Mouse (Mus musculus): ENCODE results near the gene Capn10.

Gene Capn10

GRCm38 (mm10) chr1:92934182-92934827 is at the start of gene Capn10:
Gene Capn10, plus strand, starts transcription at chr1:92934376.
- DNase-seq: peak; percentile 97

GRCm38 (mm10) chr1:92888901-92889655 is 45.1 kb upstream of the Capn10 start:
- DNase-seq: no peak

- no peak for DNase-seq
These were observed 41.4 kb upstream of the Capn10 start for GRCm38 (mm10) chr1:92892791-92893190.

GRCm38 (mm10) chr1:92893896-92894295 is 40.3 kb upstream of the Capn10 start:
- DNase-seq: no peak

- DNase-seq: peak; percentile 71
These were observed 39.1 kb upstream of the Capn10 start for GRCm38 (mm10) chr1:92895089-92895488.

GRCm38 (mm10) chr1:92902786-92903185 is 31.4 kb upstream of the Capn10 start, which contains the start of gene Ankmy1:
Gene Ankmy1, minus strand, starts transcription at chr1:92902906.
- peak; percentile 57 for DNase-seq

- no peak for DNase-seq
These were observed 30.5 kb upstream of the Capn10 start for GRCm38 (mm10) chr1:92903627-92904026.

GRCm38 (mm10) chr1:92905703-92906310 is 28.4 kb upstream of the Capn10 start:
- DNase-seq: no peak

GRCm38 (mm10) chr1:92906779-92907631 is 27.2 kb upstream of the Capn10 start, which contains the start of gene Dusp28:
Gene Dusp28, plus strand, starts transcription at chr1:92906981.
- DNase-seq: peak; percentile 97

GRCm38 (mm10) chr1:92907632-92908360 is 26.4 kb upstream of the Capn10 start:
- DNase-seq: no peak

GRCm38 (mm10) chr1:92908664-92909063 is 25.5 kb upstream of the Capn10 start:
- DNase-seq: no peak

- no peak for DNase-seq
These were observed 25.1 kb upstream of the Capn10 start for GRCm38 (mm10) chr1:92909068-92909467.

- DNase-seq: peak; percentile 78
These were observed 23.8 kb upstream of the Capn10 start, which contains the start of gene Rnpepl1 for GRCm38 (mm10) chr1:92910239-92910885. Gene Rnpepl1, plus strand, starts transcription at chr1:92910783.

- peak; percentile 42 for DNase-seq
These were observed 23.1 kb upstream of the Capn10 start for GRCm38 (mm10) chr1:92910925-92911720.

- no peak for DNase-seq
These were observed 22.4 kb upstream of the Capn10 start for GRCm38 (mm10) chr1:92911721-92912138.

- no peak for DNase-seq
These were observed 21.9 kb upstream of the Capn10 start for GRCm38 (mm10) chr1:92912286-92912685.

- DNase-seq: no peak
These were observed 19.9 kb upstream of the Capn10 start for GRCm38 (mm10) chr1:92914239-92914638.

- DNase-seq: no peak
These were observed 19.2 kb upstream of the Capn10 start for GRCm38 (mm10) chr1:92914993-92915392.

- DNase-seq: no peak
These were observed 17.5 kb upstream of the Capn10 start for GRCm38 (mm10) chr1:92916725-92917124.

- DNase-seq: no peak
These were observed 15.0 kb upstream of the Capn10 start for GRCm38 (mm10) chr1:92919151-92919550.

- DNase-seq: no peak
These were observed 14.4 kb upstream of the Capn10 start for GRCm38 (mm10) chr1:92919775-92920174.
